Mouse (Mus musculus): Measurements from ENCODE around the gene AU022252. TPM values are rescaled to one million over a fixed set of nuclear protein-coding genes. Genes with fewer than 3 reads are reported as not detected.

AU022252 gene
- polyA plus RNA-seq, 1 experiment from 2014 or later: 24.0 TPM

GRCm38 (mm10) chr4:119204672-119205071 is 27.8 kb downstream of the AU022252 start:
- Histone ChIP-seq H3K27ac (ENCODE audit: low read length) (no peak overlapping the region), H3K4me1 (ENCODE audit: control insufficient read depth, insufficient read depth, low read length) (no peaks in the 10 kb centered on the region), H3K9ac (replicated peaks; ENCODE audit: low read depth, low read length) (no peak overlapping the region), H3K36me3 (ENCODE audit: control insufficient read depth, insufficient read depth, low read length) (peaks cover 3% of the 10 kb centered on the region; the same call in 1 of the 2 replicates), H3K4me3 (ENCODE audit: low read depth, low read length) (no peak overlapping the region), H3K9me3 (ENCODE audit: control insufficient read depth, low read depth, low read length) (no peaks in the 10 kb centered on the region), H3K27me3 (ENCODE audit: control insufficient read depth, insufficient read depth, low read length) (no peaks in the 10 kb centered on the region), H3K4me2 (replicated peaks; ENCODE audit: low read depth, low read length) (no peak overlapping the region)
- ATAC-seq (ENCODE audit: insufficient number of reproducible peaks, insufficient read depth, low FRiP score, low read depth): no peak
- 18% methylated on average over 8 of the region's 8 CpGs for WGBS

- H3K9ac ChIP-seq (replicated peaks; ENCODE audit: low read depth, low read length): no peak overlapping the region
- peaks cover 3% of the 10 kb centered on the region; the same call in 1 of the 2 replicates for H3K36me3 ChIP-seq (ENCODE audit: control insufficient read depth, insufficient read depth, low read length)
- no peak overlapping the region for H3K4me2 ChIP-seq (replicated peaks; ENCODE audit: low read depth, low read length)
- H3K4me1 ChIP-seq (ENCODE audit: control insufficient read depth, insufficient read depth, low read length): peaks cover 6% of the 10 kb centered on the region; the same call in 1 of the 2 replicates
- no peak for ATAC-seq (ENCODE audit: insufficient number of reproducible peaks, insufficient read depth, low FRiP score, low read depth)
- H3K27me3 ChIP-seq (ENCODE audit: control insufficient read depth, insufficient read depth, low read length): no peaks in the 10 kb centered on the region
- no peaks in the 10 kb centered on the region for H3K9me3 ChIP-seq (ENCODE audit: control insufficient read depth, low read depth, low read length)
- no peak overlapping the region for H3K27ac ChIP-seq (ENCODE audit: low read length)
- no peak overlapping the region for H3K4me3 ChIP-seq (ENCODE audit: low read depth, low read length)
- 87% methylated on average over 6 of the region's 6 CpGs for WGBS
Measured at GRCm38 (mm10) chr4:119198105-119198504, 34.4 kb downstream of the AU022252 start.

DNA sequence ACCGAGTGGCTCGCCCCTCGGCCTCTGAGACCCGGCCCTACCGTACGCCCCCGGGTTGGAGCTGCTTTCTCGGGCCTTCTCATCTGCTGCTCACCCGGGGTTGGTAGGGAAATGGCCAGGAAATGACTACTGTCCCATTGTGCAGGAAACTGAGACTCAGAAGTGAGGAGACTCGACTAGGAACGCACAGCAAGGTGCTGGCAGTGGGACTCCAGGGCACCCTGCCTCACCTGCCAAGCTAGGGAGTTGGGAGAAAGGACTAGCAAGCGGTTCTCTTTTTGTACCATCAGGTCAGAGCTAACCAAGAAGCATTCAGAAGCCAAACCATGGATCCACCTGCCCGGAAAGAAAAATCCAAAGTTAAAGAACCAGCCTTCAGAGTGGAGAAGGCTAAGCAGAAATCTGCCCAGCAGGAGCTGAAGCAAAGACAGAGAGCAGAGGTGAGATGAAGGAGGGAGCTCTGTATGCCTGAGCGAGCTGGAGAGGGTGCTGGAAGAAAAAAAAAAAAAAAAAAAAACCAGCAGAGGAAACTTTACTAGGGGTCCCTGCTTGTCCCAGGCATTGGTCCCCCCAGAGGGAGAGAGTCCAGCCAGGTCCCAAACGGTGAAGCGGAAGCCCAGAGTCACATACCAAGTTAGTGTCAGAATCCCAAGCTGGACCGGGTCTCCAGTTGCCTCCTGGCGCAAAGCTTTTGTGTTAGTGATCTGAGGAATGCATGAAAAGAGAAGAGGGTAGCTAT is 36.8 kb downstream of the AU022252 start:
- peaks cover under 1% of the 10 kb centered on the region; the same call in 1 of the 2 replicates for H3K36me3 ChIP-seq (ENCODE audit: control insufficient read depth, insufficient read depth, low read length)
- peaks cover 6% of the 10 kb centered on the region; the same call in 1 of the 2 replicates for H3K4me1 ChIP-seq (ENCODE audit: control insufficient read depth, insufficient read depth, low read length)
- peak overlapping the region; percentile 73 for H3K9ac ChIP-seq (replicated peaks; ENCODE audit: low read depth, low read length)
- H3K27me3 ChIP-seq (ENCODE audit: control insufficient read depth, insufficient read depth, low read length): no peaks in the 10 kb centered on the region
- ATAC-seq (ENCODE audit: insufficient number of reproducible peaks, insufficient read depth, low FRiP score, low read depth): no peak
- peak overlapping the region; percentile 71 for H3K4me2 ChIP-seq (replicated peaks; ENCODE audit: low read depth, low read length)
- H3K4me3 ChIP-seq (ENCODE audit: low read depth, low read length): peak overlapping the region; percentile 87
- H3K9me3 ChIP-seq (ENCODE audit: control insufficient read depth, low read depth, low read length): no peaks in the 10 kb centered on the region
- 10% methylated on average over 18 of the region's 18 CpGs for WGBS
- peak overlapping the region; percentile 67 for H3K27ac ChIP-seq (ENCODE audit: low read length)

DNA sequence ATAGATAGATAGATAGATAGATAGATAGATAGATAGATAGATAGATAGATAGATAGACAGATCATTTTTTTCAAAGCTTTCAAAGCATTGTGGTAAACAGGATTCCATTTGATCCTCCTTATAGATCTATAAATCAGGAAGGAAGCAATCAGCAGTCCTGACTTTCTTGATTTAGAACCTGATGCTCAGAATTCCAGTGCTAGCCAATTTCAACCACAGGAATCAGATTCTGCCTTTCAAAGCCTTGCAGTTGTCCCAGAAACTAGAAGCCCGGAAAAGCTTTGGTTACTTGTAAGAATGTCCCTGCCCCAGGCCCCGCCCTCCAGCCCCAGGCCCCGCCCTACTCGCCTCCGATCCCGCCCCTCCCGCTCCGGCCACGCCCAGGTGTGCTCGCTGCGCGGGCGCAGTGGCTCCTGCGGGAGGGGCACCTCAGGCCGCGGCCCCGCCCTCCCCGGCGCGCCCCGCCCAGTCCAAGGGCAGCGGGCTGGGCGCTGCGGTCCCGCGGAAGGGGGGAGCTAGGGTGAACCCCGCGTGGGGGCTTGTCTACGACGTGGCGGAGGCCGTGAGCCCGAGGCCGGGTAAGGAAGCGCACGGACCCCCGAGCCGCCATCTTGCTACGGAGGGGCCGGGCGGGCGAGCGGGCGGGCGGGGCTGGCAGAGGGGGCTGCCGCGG is 37.5 kb downstream of the AU022252 start, which contains the start of gene Svbp:
TSS of gene Svbp (plus strand) at position 398 of the 673 bp plus-strand sequence.
- WGBS: 1% methylated on average over 44 of the region's 47 CpGs
- Histone ChIP-seq H3K27ac (ENCODE audit: low read length) (peak within 1 kb of the TSS; percentile 67), H3K4me3 (ENCODE audit: low read depth, low read length) (peak within 1 kb of the TSS; percentile 87), H3K36me3 (ENCODE audit: control insufficient read depth, insufficient read depth, low read length) (no peaks in the 10 kb centered on the region; the same call in 1 of the 2 replicates), H3K27me3 (ENCODE audit: control insufficient read depth, insufficient read depth, low read length) (no peaks in the 10 kb centered on the region), H3K9me3 (ENCODE audit: control insufficient read depth, low read depth, low read length) (no peaks in the 10 kb centered on the region), H3K4me2 (replicated peaks; ENCODE audit: low read depth, low read length) (peak within 1 kb of the TSS; percentile 71), H3K9ac (replicated peaks; ENCODE audit: low read depth, low read length) (peak within 1 kb of the TSS; percentile 73), H3K4me1 (ENCODE audit: control insufficient read depth, insufficient read depth, low read length) (peaks cover 6% of the 10 kb centered on the region; the same call in 1 of the 2 replicates)
- peak; percentile 91 for ATAC-seq (ENCODE audit: insufficient number of reproducible peaks, insufficient read depth, low FRiP score, low read depth)

DNA sequence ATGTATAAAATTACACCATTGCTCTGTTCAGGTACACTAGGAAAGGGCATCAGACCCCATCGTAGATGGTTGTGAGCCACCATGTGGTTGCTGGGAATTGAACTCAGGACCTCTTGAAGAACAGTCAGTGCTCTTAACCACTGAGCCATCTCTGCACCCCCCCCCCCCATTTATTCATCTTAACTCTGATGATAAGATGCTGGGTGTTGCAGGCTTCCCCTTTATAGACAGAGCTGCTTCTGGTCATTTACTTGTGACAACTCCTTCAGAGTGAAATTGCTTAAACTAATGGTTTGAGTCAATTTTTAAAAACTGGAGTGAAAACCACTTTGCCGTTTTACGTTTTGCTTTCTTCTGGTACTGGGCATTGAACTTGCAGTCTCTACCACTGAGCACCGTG is 39.8 kb downstream of the AU022252 start:
- no peak for ATAC-seq (ENCODE audit: insufficient number of reproducible peaks, insufficient read depth, low FRiP score, low read depth)
- Histone ChIP-seq H3K4me3 (ENCODE audit: low read depth, low read length) (no peak overlapping the region), H3K9me3 (ENCODE audit: control insufficient read depth, low read depth, low read length) (no peaks in the 10 kb centered on the region), H3K4me2 (replicated peaks; ENCODE audit: low read depth, low read length) (no peak overlapping the region), H3K4me1 (ENCODE audit: control insufficient read depth, insufficient read depth, low read length) (peaks cover 6% of the 10 kb centered on the region; the same call in 1 of the 2 replicates), H3K27me3 (ENCODE audit: control insufficient read depth, insufficient read depth, low read length) (no peaks in the 10 kb centered on the region), H3K9ac (replicated peaks; ENCODE audit: low read depth, low read length) (no peak overlapping the region), H3K27ac (ENCODE audit: low read length) (no peak overlapping the region), H3K36me3 (ENCODE audit: control insufficient read depth, insufficient read depth, low read length) (no peaks in the 10 kb centered on the region; the same call in 1 of the 2 replicates)
- 91% methylated on average over 4 of the region's 4 CpGs for WGBS

GRCm38 (mm10) chr4:119191273-119191672 is 41.2 kb downstream of the AU022252 start:
- Histone ChIP-seq H3K4me3 (ENCODE audit: low read depth, low read length) (no peak overlapping the region), H3K27me3 (ENCODE audit: control insufficient read depth, insufficient read depth, low read length) (no peaks in the 10 kb centered on the region), H3K4me2 (replicated peaks; ENCODE audit: low read depth, low read length) (no peak overlapping the region), H3K9me3 (ENCODE audit: control insufficient read depth, low read depth, low read length) (no peaks in the 10 kb centered on the region), H3K4me1 (ENCODE audit: control insufficient read depth, insufficient read depth, low read length) (peaks cover 4% of the 10 kb centered on the region; the same call in 1 of the 2 replicates), H3K9ac (replicated peaks; ENCODE audit: low read depth, low read length) (no peak overlapping the region), H3K36me3 (ENCODE audit: control insufficient read depth, insufficient read depth, low read length) (no peaks in the 10 kb centered on the region), H3K27ac (ENCODE audit: low read length) (no peak overlapping the region)
- WGBS: 60% methylated on average over 3 of the region's 3 CpGs
- no peak for ATAC-seq (ENCODE audit: insufficient number of reproducible peaks, insufficient read depth, low FRiP score, low read depth)

DNA sequence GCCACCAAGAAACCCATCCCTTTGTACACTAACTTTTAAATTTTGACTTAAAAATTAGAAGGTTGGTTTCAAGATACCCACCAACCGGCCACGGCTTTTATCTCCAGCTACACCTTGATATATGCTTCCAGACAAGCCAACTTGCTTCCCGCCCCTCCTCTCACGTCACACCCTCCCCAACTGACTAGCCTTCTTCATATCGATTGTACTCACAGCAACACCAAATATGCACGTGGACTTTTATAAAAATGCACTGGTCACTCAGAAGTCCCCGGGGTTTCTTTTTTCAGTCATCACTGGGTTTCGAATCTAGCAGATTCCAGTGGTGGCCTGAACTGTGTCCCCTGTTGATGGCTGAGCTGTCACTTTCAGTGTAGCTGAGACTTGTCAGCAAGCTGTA is 41.9 kb downstream of the AU022252 start:
- H3K4me2 ChIP-seq (replicated peaks; ENCODE audit: low read depth, low read length): no peak overlapping the region
- H3K27ac ChIP-seq (ENCODE audit: low read length): no peak overlapping the region
- no peak overlapping the region for H3K9ac ChIP-seq (replicated peaks; ENCODE audit: low read depth, low read length)
- no peak for ATAC-seq (ENCODE audit: insufficient number of reproducible peaks, insufficient read depth, low FRiP score, low read depth)
- H3K4me1 ChIP-seq (ENCODE audit: control insufficient read depth, insufficient read depth, low read length): no peaks in the 10 kb centered on the region
- H3K27me3 ChIP-seq (ENCODE audit: control insufficient read depth, insufficient read depth, low read length): no peaks in the 10 kb centered on the region
- 76% methylated on average over 8 of the region's 8 CpGs for whole genome bisulfite sequencing
- no peaks in the 10 kb centered on the region for H3K9me3 ChIP-seq (ENCODE audit: control insufficient read depth, low read depth, low read length)
- no peaks in the 10 kb centered on the region for H3K36me3 ChIP-seq (ENCODE audit: control insufficient read depth, insufficient read depth, low read length)
- no peak overlapping the region for H3K4me3 ChIP-seq (ENCODE audit: low read depth, low read length)

DNA sequence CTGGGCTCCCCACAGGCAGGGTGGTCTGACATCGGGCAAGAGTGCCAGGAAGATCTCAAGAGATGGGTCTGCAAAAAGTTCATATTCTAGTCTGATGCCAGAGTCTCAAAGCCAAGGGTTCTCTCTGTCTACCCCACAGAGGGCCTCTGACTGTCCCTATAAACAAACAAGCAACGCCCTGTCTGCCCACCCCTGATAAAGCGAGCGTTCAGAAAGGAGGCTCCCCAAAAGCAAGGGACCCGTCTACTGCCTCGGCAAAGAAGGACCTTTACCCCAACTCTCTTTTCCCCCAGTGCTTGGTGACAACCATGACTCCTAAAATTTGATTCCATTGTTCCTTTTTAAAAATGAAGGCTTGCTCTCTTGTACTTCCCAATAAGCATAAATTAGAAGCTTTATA is 42.6 kb downstream of the AU022252 start, which contains the start of gene Ermap:
TSS of gene Ermap (minus strand) at position 148 of the 400 bp plus-strand sequence.
- H3K9me3 ChIP-seq (ENCODE audit: control insufficient read depth, low read depth, low read length): no peaks in the 10 kb centered on the region
- no peak within 1 kb of the TSS for H3K4me2 ChIP-seq (replicated peaks; ENCODE audit: low read depth, low read length)
- 68% methylated on average over 6 of the region's 6 CpGs for WGBS
- no peak within 1 kb of the TSS for H3K4me3 ChIP-seq (ENCODE audit: low read depth, low read length)
- no peak within 1 kb of the TSS for H3K9ac ChIP-seq (replicated peaks; ENCODE audit: low read depth, low read length)
- ATAC-seq (ENCODE audit: insufficient number of reproducible peaks, insufficient read depth, low FRiP score, low read depth): peak; percentile 68; the same call in 1 of the 2 replicates
- no peaks in the 10 kb centered on the region for H3K36me3 ChIP-seq (ENCODE audit: control insufficient read depth, insufficient read depth, low read length)
- no peak within 1 kb of the TSS for H3K27ac ChIP-seq (ENCODE audit: low read length)
- H3K27me3 ChIP-seq (ENCODE audit: control insufficient read depth, insufficient read depth, low read length): no peaks in the 10 kb centered on the region
- H3K4me1 ChIP-seq (ENCODE audit: control insufficient read depth, insufficient read depth, low read length): no peaks in the 10 kb centered on the region

Measured in stomach, embryonic 14.5 days (tissue).